Mouse (Mus musculus) heart, postnatal 0 days (tissue): ENCODE data around the gene Slfn9. TPM values are rescaled to one million over a fixed set of nuclear protein-coding genes. Genes with fewer than 3 reads are reported as not detected.
"Not testable (repeated sequence)": the region's sequence is repeated elsewhere in the genome, so short reads cannot be mapped to it uniquely, and the experiment has no call there.

Experiments used
- ATAC-seq: fragments of 200-750 bp; cut with Nextera tagmentation; 2 replicates; pipeline ENCODE4 v1.8.0; 2017; ENCODE audit warnings: low read depth, moderate number of reproducible peaks, moderate library complexity; ENCODE audit not compliant: insufficient read depth
- DNase-seq: peaks from one replicate; pipeline ENCODE4 v3.0.0-alpha.2; 2016; ENCODE audit warnings: low spot score
- H3K27ac ChIP-seq: fragments of 300-500 bp; sonication (generic); 2 replicates; pipeline ENCODE4 v1.5.1; 2014; ENCODE audit warnings: low read depth, mild to moderate bottlenecking
- H3K27me3 ChIP-seq: fragments of 300-500 bp; sonication (generic); 2 replicates; pipeline ENCODE4 v1.6.1; 2014; ENCODE audit warnings: low read length, mixed read lengths; ENCODE audit not compliant: control insufficient read depth, insufficient read depth
- H3K36me3 ChIP-seq: fragments of 300-500 bp; sonication (generic); replicated peaks from 2 replicates; pipeline ENCODE4 v1.6.1; 2014; ENCODE audit warnings: low read length, mixed read lengths; ENCODE audit not compliant: control insufficient read depth, insufficient read depth
- H3K4me1 ChIP-seq: fragments of 300-500 bp; sonication (generic); 2 replicates; pipeline ENCODE4 v1.6.1; 2014; ENCODE audit warnings: antibody characterized with exemption; ENCODE audit not compliant: control insufficient read depth, insufficient read depth
- H3K4me2 ChIP-seq: fragments of 300-500 bp; sonication (generic); 2 replicates; pipeline ENCODE4 v1.6.1; 2014; ENCODE audit warnings: low read depth, mild to moderate bottlenecking, low read length, moderate library complexity
- H3K4me3 ChIP-seq: fragments of 300-500 bp; sonication (generic); 2 replicates; pipeline ENCODE4 v1.5.1; 2014; ENCODE audit warnings: low read depth, low read length
- H3K9ac ChIP-seq: fragments of 300-500 bp; sonication (generic); replicated peaks from 2 replicates; pipeline ENCODE4 v1.6.1; 2014; ENCODE audit warnings: low read depth, low read length, mixed read lengths
- H3K9me3 ChIP-seq: fragments of 300-500 bp; sonication (generic); replicated peaks from 2 replicates; pipeline ENCODE4 v1.6.1; 2016; ENCODE audit warnings: low read length; ENCODE audit not compliant: control insufficient read depth
- CTCF ChIP-seq: IDR thresholded peaks from 2 replicates; pipeline ENCODE4 v1.5.1; 2016; ENCODE audit warnings: antibody characterized with exemption, control low read depth, low read depth
- EP300 ChIP-seq: IDR thresholded peaks from 2 replicates; pipeline ENCODE4 v1.6.1; 2016; ENCODE audit warnings: antibody characterized with exemption, low read depth
- WGBS: fragments of 180-500 bp; shearing (Covaris S2); extraction: QIAGEN DNeasy Blood & Tissue Kit; methylation state at CpG from one replicate; pipeline ENCODE4 v1.1.7; 2014; 5-methylcytosine and 5-hydroxymethylcytosine counted together
- polyA plus RNA-seq: library from polyadenylated mRNA; unstranded; fragments of >200 nt; fragmentation: Nextera tagmentation; extraction: Ambion mirVana; gene quantifications from 2 replicates; pipeline ENCODE4 v1.2.1, GENCODE M21; 2015
- total RNA-seq: library from RNA; depleted of rRNA; stranded (reverse); fragments of >200 nt; gene quantifications from 2 replicates; pipeline ENCODE4 v1.2.3, GENCODE M21; 2014; ENCODE audit warnings: low replicate concordance

Slfn9 gene
- total and polyA plus RNA-seq, 2 experiments from 2014 or later: 3.1 to 4.9 TPM

GRCm38 (mm10) chr11:82947457-82947856 is 44.2 kb downstream of the Slfn9 start:
- DNase-seq: no peak
- WGBS: 57% methylated on average over 4 of the region's 4 CpGs
- Histone ChIP-seq H3K4me1 (peaks cover 24% of the 10 kb centered on the region), H3K9ac (no peak overlapping the region), H3K27me3 (peaks cover 13% of the 10 kb centered on the region; the same call in 1 of the 2 replicates), H3K4me2 (no peak overlapping the region), H3K27ac (peak overlapping the region; percentile 30), H3K9me3 (no peaks in the 10 kb centered on the region), H3K36me3 (peaks cover 15% of the 10 kb centered on the region), H3K4me3 (no peak overlapping the region)
- no peak for TF ChIP-seq CTCF
- no peak for TF ChIP-seq EP300
- ATAC-seq: no peak

- Histone ChIP-seq H3K9ac (no peak overlapping the region), H3K27ac (no peak overlapping the region), H3K9me3 (no peaks in the 10 kb centered on the region), H3K27me3 (peaks cover 4% of the 10 kb centered on the region; the same call in 1 of the 2 replicates), H3K36me3 (peaks cover 33% of the 10 kb centered on the region), H3K4me1 (peaks cover 13% of the 10 kb centered on the region), H3K4me3 (no peak overlapping the region), H3K4me2 (no peak overlapping the region)
- 0 out of 2 replicates have a peak, but pooled peaks have one; percentile 30 for ATAC-seq
- no peak for TF ChIP-seq EP300
- no peak for TF ChIP-seq CTCF
- 16% methylated on average over 2 of the region's 2 CpGs for WGBS
- no peak for DNase-seq
Measured at GRCm38 (mm10) chr11:82945636-82946035, 46.0 kb downstream of the Slfn9 start.

GRCm38 (mm10) chr11:82943336-82943735 is 48.3 kb downstream of the Slfn9 start:
- TF ChIP-seq CTCF (no peak), EP300 (no peak)
- Histone ChIP-seq H3K36me3 (peaks cover 56% of the 10 kb centered on the region), H3K4me1 (peaks cover 13% of the 10 kb centered on the region; the same call in 1 of the 2 replicates), H3K9me3 (no peaks in the 10 kb centered on the region), H3K4me3 (no peak overlapping the region), H3K27ac (no peak overlapping the region), H3K9ac (no peak overlapping the region), H3K27me3 (no peaks in the 10 kb centered on the region), H3K4me2 (no peak overlapping the region)
- no peak for ATAC-seq
- no peak for DNase-seq
- 52% methylated on average over 6 of the region's 6 CpGs for WGBS

GRCm38 (mm10) chr11:82933186-82933585 is 58.4 kb downstream of the Slfn9 start:
- WGBS: 66% methylated on average over 29 of the region's 29 CpGs
- H3K9me3 ChIP-seq: peaks cover 16% of the 10 kb centered on the region
- DNase-seq (no peak), ATAC-seq (no peak)
- peak overlapping the region; percentile 81 for H3K27ac ChIP-seq
- H3K27me3 ChIP-seq: no peaks in the 10 kb centered on the region
- H3K4me1 ChIP-seq: no peaks in the 10 kb centered on the region
- peak overlapping the region; percentile 60 for H3K4me3 ChIP-seq
- peaks cover 66% of the 10 kb centered on the region for H3K36me3 ChIP-seq
- peak overlapping the region; percentile 64 for H3K4me2 ChIP-seq
- TF ChIP-seq CTCF: no peak
- TF ChIP-seq EP300: no peak
- H3K9ac ChIP-seq: peak overlapping the region; percentile 63

- Histone ChIP-seq H3K9ac (peak overlapping the region; percentile 72), H3K36me3 (peaks cover 64% of the 10 kb centered on the region), H3K9me3 (peaks cover 16% of the 10 kb centered on the region), H3K4me3 (peak overlapping the region; percentile 60), H3K4me2 (peak overlapping the region; percentile 64), H3K27ac (peak overlapping the region; percentile 81)
- not testable (repeated sequence) for ATAC-seq, DNase-seq, H3K27me3 ChIP-seq, H3K4me1 ChIP-seq
- WGBS: 17% methylated on average over 111 of the region's 119 CpGs
Measured at GRCm38 (mm10) chr11:82931671-82932450, 59.8 kb downstream of the Slfn9 start.

GRCm38 (mm10) chr11:82931161-82931560 is 60.5 kb downstream of the Slfn9 start:
- Histone ChIP-seq H3K4me2 (peak overlapping the region; percentile 64), H3K4me3 (peak overlapping the region; percentile 60), H3K9ac (peak overlapping the region; percentile 72), H3K9me3 (peaks cover 16% of the 10 kb centered on the region), H3K27ac (peak overlapping the region; percentile 78), H3K36me3 (peaks cover 64% of the 10 kb centered on the region)
- 24% methylated on average over 53 of the region's 63 CpGs for WGBS
- ATAC-seq, H3K4me1 ChIP-seq, DNase-seq, H3K27me3 ChIP-seq: not testable (repeated sequence)

- H3K9ac ChIP-seq: peak overlapping the region; percentile 72
- H3K9me3 ChIP-seq: peaks cover 16% of the 10 kb centered on the region
- ATAC-seq, H3K27me3 ChIP-seq, H3K4me1 ChIP-seq, DNase-seq: not testable (repeated sequence)
- peak overlapping the region; percentile 60 for H3K4me3 ChIP-seq
- peak overlapping the region; percentile 64 for H3K4me2 ChIP-seq
- 35% methylated on average over 80 of the region's 85 CpGs for WGBS
- H3K36me3 ChIP-seq: peaks cover 62% of the 10 kb centered on the region
- H3K27ac ChIP-seq: peak overlapping the region; percentile 78
Measured at GRCm38 (mm10) chr11:82930391-82930955, 61.2 kb downstream of the Slfn9 start.
